Mouse (Mus musculus) forebrain, embryonic 16.5 days (tissue): Measurements from ENCODE around the gene Tnni3. TPM values are rescaled to one million over a fixed set of nuclear protein-coding genes. Genes with fewer than 3 reads are reported as not detected.
"Not testable (repeated sequence)": the region's sequence is repeated elsewhere in the genome, so short reads cannot be mapped to it uniquely, and the experiment has no call there.

ENCODE experiments used
- ATAC-seq: fragments of 200-750 bp; cut with Nextera tagmentation; 2 replicates; pipeline ENCODE4 v1.8.0; 2017; ENCODE audit warnings: mild to moderate bottlenecking, moderate library complexity
- H3K27ac ChIP-seq: fragments of 300-500 bp; sonication (generic); 2 replicates; pipeline ENCODE4 v1.5.1; 2014; ENCODE audit warnings: low read length, control low read depth
- H3K27me3 ChIP-seq: fragments of 300-500 bp; sonication (generic); replicated peaks from 2 replicates; pipeline ENCODE4 v1.6.1; 2014; ENCODE audit warnings: low read length; ENCODE audit not compliant: control insufficient read depth, insufficient read depth
- H3K36me3 ChIP-seq: fragments of 300-500 bp; sonication (generic); 2 replicates; pipeline ENCODE4 v1.6.1; 2014; ENCODE audit not compliant: control insufficient read depth, insufficient read depth
- H3K4me1 ChIP-seq: fragments of 300-500 bp; sonication (generic); replicated peaks from 2 replicates; pipeline ENCODE4 v1.6.1; 2014; ENCODE audit warnings: low read length; ENCODE audit not compliant: control insufficient read depth, insufficient read depth
- H3K4me2 ChIP-seq: fragments of 300-500 bp; sonication (generic); 2 replicates; pipeline ENCODE4 v1.6.1; 2014; ENCODE audit warnings: mild to moderate bottlenecking, low read length, control low read depth
- H3K4me3 ChIP-seq: fragments of 300-500 bp; sonication (generic); replicated peaks from 2 replicates; pipeline ENCODE4 v1.5.1; 2014; ENCODE audit warnings: mild to moderate bottlenecking, low read length, control low read depth
- H3K9ac ChIP-seq: fragments of 300-500 bp; sonication (generic); replicated peaks from 2 replicates; pipeline ENCODE4 v1.6.1; 2014; ENCODE audit warnings: low read depth, low read length, control low read depth
- H3K9me3 ChIP-seq: fragments of 300-500 bp; sonication (generic); 2 replicates; pipeline ENCODE4 v1.6.1; 2016; ENCODE audit warnings: low read length; ENCODE audit not compliant: control insufficient read depth
- WGBS: fragments of 180-500 bp; shearing (Covaris S2); extraction: QIAGEN DNeasy Blood & Tissue Kit; methylation state at CpG from one replicate; pipeline ENCODE4 v1.1.7; 2014; 5-methylcytosine and 5-hydroxymethylcytosine counted together
- polyA plus RNA-seq: library from polyadenylated mRNA; unstranded; fragments of >200 nt; fragmentation: Nextera tagmentation; extraction: Ambion mirVana; gene quantifications from 2 replicates; pipeline ENCODE4 v1.2.1, GENCODE M21; 2015

The Tnni3 gene
- polyA plus RNA-seq, 1 experiment from 2014 or later: 1.2 TPM

DNA sequence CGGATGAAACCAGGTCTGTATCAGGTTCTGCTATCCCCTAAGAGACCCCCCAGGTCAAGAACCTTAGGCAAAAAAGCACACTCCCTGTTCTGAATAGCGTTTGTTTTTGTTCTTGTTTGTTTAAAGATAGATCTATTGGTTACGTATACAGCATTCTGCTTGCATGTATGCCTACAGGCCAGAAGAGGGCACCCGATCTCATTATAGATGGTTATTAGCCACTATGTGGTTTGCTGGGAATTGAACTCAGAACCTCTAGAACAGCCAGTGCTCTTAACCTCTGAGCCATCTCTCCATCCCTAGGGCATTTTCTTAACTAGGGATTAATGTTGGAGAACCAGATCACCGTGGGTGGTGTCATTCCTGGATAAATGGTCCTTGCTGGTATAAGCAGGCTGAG is 17.3 kb upstream of the Tnni3 start:
- no peak overlapping the region for H3K4me3 ChIP-seq
- H3K4me2 ChIP-seq: no peak overlapping the region
- WGBS: 72% methylated on average over 5 of the region's 5 CpGs
- no peak for ATAC-seq
- H3K9me3 ChIP-seq: no peaks in the 10 kb centered on the region
- no peak overlapping the region for H3K9ac ChIP-seq
- no peak overlapping the region for H3K27ac ChIP-seq
- peaks cover 9% of the 10 kb centered on the region for H3K4me1 ChIP-seq
- H3K27me3 ChIP-seq: no peaks in the 10 kb centered on the region
- H3K36me3 ChIP-seq: peaks cover 6% of the 10 kb centered on the region; the same call in 1 of the 2 replicates

DNA sequence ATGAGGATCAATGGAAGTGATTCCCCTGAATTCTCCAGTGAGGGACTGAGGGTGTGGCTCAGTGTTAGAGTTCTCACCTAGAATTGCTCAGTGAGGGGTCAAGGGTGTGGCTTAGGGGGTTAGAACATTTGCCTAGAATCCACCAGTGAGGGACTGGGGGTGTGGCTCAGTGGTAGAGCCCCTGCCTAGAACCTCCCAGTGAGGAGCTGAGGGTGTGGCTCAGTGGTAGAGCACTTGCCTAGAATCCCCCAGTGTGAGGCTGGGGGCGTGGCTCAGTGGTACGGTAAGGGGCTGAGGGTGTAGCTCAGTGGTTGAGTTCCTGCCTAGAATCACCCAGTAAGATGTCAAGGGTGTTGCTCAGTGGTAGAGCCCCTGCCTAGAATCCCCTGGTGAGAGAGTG is 15.0 kb upstream of the Tnni3 start:
- no peak overlapping the region for H3K27ac ChIP-seq
- peaks cover 6% of the 10 kb centered on the region; the same call in 1 of the 2 replicates for H3K36me3 ChIP-seq
- no peak overlapping the region for H3K4me2 ChIP-seq
- H3K4me1 ChIP-seq: no peaks in the 10 kb centered on the region
- 0 out of 2 replicates have a peak, but pooled peaks cover 2% of the 10 kb centered on the region for H3K27me3 ChIP-seq
- no peaks in the 10 kb centered on the region for H3K9me3 ChIP-seq
- no peak overlapping the region for H3K9ac ChIP-seq
- H3K4me3 ChIP-seq: no peak overlapping the region
- no peak for ATAC-seq
- 86% methylated on average over 2 of the region's 2 CpGs for WGBS

DNA sequence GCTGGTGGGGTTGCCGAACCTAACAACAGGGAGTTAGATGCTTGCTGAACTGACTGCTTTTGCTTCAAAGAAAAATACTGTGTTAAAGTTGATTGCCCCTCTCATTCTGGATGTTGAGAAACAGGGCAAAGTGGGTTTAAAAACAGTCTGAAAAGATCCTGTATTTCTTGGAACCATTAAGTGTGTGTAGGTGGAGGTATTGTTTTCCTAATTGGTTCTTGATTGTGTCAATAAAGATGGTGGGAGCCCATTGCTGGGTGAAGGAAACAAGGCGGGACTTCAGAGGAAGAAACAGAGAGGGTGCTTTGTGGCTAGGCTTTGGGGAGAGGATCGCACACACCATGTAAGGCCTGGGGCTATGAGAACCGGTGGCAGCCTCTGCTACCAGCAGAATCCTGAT is 13.2 kb upstream of the Tnni3 start:
- H3K9ac ChIP-seq: no peak overlapping the region
- H3K27ac ChIP-seq: no peak overlapping the region
- H3K4me2 ChIP-seq: no peak overlapping the region
- 0 out of 2 replicates have a peak, but pooled peaks cover under 1% of the 10 kb centered on the region for H3K4me1 ChIP-seq
- peaks cover 5% of the 10 kb centered on the region; the same call in 1 of the 2 replicates for H3K36me3 ChIP-seq
- peaks cover 2% of the 10 kb centered on the region; the same call in 1 of the 2 replicates for H3K27me3 ChIP-seq
- no peaks in the 10 kb centered on the region for H3K9me3 ChIP-seq
- H3K4me3 ChIP-seq: no peak overlapping the region
- ATAC-seq: no peak
- WGBS: 56% methylated on average over 4 of the region's 4 CpGs

DNA sequence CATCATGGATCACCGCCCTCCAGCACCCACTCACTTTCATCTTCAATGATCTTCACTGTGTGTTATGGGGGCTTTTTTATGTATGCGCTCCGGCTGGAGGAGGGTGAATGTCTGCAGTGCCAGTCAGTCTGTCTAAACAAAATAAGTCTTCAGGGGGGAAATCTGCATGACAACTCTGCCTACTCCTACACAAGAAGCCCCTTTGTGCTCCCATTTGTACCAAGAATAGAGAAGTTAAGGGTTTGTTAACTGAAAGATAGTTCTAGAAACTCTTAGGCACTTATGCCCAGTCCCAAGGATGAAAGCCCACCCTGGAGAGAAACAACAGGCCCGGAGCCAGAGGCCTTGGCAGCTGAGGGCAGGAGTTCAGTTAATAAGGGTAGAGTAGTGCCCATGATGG is 12.3 kb upstream of the Tnni3 start:
- Histone ChIP-seq H3K4me2 (no peak overlapping the region), H3K4me3 (no peak overlapping the region), H3K27me3 (peaks cover 4% of the 10 kb centered on the region; the same call in 1 of the 2 replicates), H3K4me1 (0 out of 2 replicates have a peak, but pooled peaks cover 3% of the 10 kb centered on the region), H3K9me3 (no peaks in the 10 kb centered on the region), H3K9ac (no peak overlapping the region), H3K36me3 (no peaks in the 10 kb centered on the region), H3K27ac (no peak overlapping the region)
- WGBS: 84% methylated on average over 4 of the region's 4 CpGs
- no peak for ATAC-seq

DNA sequence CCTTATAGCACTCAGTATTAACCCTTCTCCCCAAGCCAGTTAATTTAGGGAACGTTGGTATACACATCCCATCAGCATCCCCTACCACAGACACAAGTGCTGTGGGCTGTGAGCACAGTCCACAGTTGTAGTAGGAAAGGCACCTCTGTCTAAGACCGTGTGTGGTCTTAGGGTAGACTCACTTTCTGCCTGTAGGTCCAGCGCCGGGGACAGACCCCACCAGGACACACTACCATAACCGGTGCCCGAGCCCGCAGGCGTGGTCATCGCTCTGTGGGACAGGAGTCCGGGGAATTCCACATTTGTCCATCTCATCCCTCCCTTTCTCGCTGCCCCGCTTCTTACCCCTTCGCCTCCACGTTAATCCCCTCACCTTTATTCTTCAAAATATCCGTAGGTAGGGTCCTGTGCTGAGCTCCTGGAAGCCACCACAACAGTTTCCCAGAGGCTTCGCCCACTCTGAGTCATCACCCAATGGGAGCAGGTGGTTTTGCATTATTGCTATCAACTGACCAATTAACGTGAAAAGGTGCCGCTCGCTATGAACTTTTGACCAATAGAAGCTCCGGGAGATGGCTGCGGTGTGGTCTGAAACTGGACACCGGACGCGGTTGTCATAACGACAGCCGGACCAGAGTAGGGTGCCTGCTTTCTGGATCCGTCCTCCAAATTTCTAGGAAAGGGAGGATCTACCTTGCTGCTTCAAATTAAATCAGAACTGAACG is 8.1 kb upstream of the Tnni3 start, which contains the start of gene Dnaaf3:
Gene Dnaaf3 (minus strand): TSS at position 449 of the 725 bp plus-strand sequence.
- Histone ChIP-seq H3K27ac (no peak within 1 kb of the TSS), H3K4me2 (peak within 1 kb of the TSS; percentile 45), H3K27me3 (peaks cover 4% of the 10 kb centered on the region; the same call in 1 of the 2 replicates), H3K4me1 (0 out of 2 replicates have a peak, but pooled peaks cover 3% of the 10 kb centered on the region), H3K9ac (0 out of 2 replicates have a peak within 1 kb of the TSS, but pooled peaks have one; percentile 10), H3K4me3 (peak within 1 kb of the TSS; percentile 26), H3K9me3 (no peaks in the 10 kb centered on the region), H3K36me3 (no peaks in the 10 kb centered on the region)
- ATAC-seq: peak; percentile 76
- 1% methylated on average over 28 of the region's 28 CpGs for WGBS

DNA sequence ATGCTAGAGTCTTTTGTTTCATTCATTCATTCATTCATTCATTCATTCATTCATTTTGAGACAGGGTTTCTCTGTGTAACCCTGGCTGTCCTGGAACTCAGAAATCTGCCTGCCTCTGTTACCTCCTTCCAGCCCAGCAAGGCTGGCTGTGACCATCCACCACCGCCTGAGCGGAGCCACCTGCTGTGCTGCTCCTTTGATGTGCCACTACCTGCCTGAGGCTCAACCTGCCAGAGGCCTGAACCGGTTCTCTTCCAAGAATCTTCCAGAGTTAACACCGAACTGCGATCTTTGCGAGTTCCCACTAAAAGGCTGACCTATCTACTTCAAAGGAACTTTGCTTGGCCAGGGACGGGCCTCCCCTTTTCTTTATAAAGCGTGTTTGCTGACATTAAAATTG is 6.1 kb upstream of the Tnni3 start:
- not testable (repeated sequence) for H3K9ac ChIP-seq, H3K27ac ChIP-seq, H3K4me1 ChIP-seq, H3K36me3 ChIP-seq, H3K27me3 ChIP-seq, H3K4me2 ChIP-seq, ATAC-seq, H3K9me3 ChIP-seq, H3K4me3 ChIP-seq
- WGBS: 51% methylated on average over 8 of the region's 8 CpGs

DNA sequence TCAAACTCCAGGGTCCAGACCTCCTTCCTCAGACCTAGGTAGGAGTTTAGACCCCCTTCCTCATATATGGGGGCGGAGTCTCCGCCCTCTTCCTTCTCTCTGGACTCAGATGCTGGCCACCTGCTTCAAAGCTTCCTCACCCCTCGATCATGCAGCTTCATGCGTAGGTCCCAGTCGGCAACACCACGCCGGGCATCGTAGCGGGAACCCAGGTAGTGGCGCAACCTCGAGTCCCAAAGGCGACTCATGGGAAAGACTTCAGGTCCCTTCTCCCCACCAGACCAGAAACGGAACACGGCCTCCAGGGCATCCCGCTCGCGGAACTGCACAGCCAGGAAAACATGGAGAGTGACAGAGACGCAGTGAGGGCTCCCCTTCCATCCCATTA is 3.3 kb upstream of the Tnni3 start:
- H3K36me3 ChIP-seq: no peaks in the 10 kb centered on the region
- WGBS: 55% methylated on average over 18 of the region's 18 CpGs
- H3K9me3 ChIP-seq: no peaks in the 10 kb centered on the region
- H3K9ac ChIP-seq: no peak overlapping the region
- ATAC-seq: no peak
- peaks cover 2% of the 10 kb centered on the region; the same call in 1 of the 2 replicates for H3K27me3 ChIP-seq
- H3K4me3 ChIP-seq: no peak overlapping the region; the same call in 1 of the 2 replicates
- peaks cover 8% of the 10 kb centered on the region; the same call in 1 of the 2 replicates for H3K4me1 ChIP-seq
- peak overlapping the region; percentile 49; the same call in 1 of the 2 replicates for H3K4me2 ChIP-seq
- no peak overlapping the region for H3K27ac ChIP-seq

DNA sequence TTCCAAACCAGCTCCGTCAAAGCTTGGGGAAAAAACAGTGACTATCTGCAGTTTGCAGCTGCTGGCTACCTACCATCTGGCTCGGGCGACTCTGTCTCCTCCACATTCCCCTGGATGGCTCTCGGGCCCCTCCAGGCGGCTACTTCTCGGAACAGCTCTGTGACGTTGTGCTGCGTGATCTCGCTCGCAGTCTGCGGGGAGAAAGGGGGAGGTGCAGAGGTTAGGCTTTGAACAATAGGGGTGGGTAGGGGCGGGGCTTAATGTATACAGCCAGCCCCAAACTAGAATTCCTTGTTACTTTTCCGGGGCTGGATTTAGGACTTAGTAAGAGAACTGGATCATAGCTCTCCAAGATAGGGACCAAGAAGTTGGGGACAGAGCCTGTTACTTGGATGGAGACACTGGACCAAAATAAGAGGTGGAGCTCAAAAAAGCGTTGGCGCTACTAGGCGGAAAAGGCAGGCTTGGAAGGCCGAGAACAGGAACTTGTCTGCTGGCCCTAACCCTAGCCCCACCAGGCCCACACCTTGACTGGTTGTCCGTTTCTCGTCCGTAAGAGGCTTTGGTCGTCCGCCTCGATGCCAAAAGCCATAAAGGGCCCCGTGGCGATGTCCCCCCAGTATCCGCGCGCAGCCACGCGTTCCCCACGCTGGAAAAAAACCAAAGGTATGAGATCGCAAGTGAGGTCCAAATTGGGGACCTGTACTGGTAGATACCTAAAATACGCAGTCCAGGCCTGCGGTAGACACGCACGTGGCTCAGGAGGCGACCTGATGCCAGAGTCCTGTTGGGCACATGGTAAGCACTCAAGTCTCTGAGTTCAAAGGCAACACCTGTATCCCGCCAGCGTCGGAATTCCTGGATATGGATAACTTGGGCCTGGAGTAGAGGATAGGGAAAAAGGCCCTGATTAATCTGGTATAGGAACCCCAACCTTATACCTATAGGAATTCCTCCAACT is 2.6 kb upstream of the Tnni3 start:
- WGBS: 19% methylated on average over 40 of the region's 40 CpGs
- 0 out of 2 replicates have a peak, but pooled peaks cover 2% of the 10 kb centered on the region for H3K27me3 ChIP-seq
- peak overlapping the region; percentile 49 for H3K4me2 ChIP-seq
- no peak overlapping the region for H3K27ac ChIP-seq
- H3K36me3 ChIP-seq: no peaks in the 10 kb centered on the region
- H3K4me3 ChIP-seq: peak overlapping the region; percentile 29
- H3K9me3 ChIP-seq: no peaks in the 10 kb centered on the region
- peak; percentile 95 for ATAC-seq
- H3K9ac ChIP-seq: peak overlapping the region; percentile 36
- H3K4me1 ChIP-seq: peaks cover 5% of the 10 kb centered on the region; the same call in 1 of the 2 replicates
